Mouse (Mus musculus) erythroid progenitor cell, adult 5-6 weeks (primary cell): ENCODE data around the gene Ces1b. TPM values are rescaled to one million over a fixed set of nuclear protein-coding genes. Genes with fewer than 3 reads are reported as not detected.

Experiments
- ATAC-seq: replicated peaks from 2 replicates; pipeline ENCODE4 v1.8.0; 2016; ENCODE audit warnings: moderate number of reproducible peaks, mild to moderate bottlenecking, moderate TSS enrichment, inconsistent platforms; ENCODE audit not compliant: poor library complexity, low FRiP score, severe bottlenecking
- total RNA-seq, 2 experiments: library from RNA; stranded (forward) in 1 of 2; stranded (reverse) in 1 of 2; fragments of 150-400 nt in 1 of 2; fragments of 186-747, 209-891 nt in 1 of 2; gene quantifications; 2 replicates each; pipeline versions ENCODE4 v1.2.3 to v1.2.4; 2015 to 2017; ENCODE audit warnings: low replicate concordance in 2 of 2

The Ces1b gene
- total RNA-seq (2015; ENCODE audit: low replicate concordance) (not detected in 2 replicates), total RNA-seq (2017; ENCODE audit: low replicate concordance) (not detected in 2 replicates)

GRCm38 (mm10) chr8:93079887-93080286 is at the start of gene Ces1b:
Ces1b (minus strand) TSS chr8:93080017.
- no peak for ATAC-seq

- no peak for ATAC-seq
Observed at GRCm38 (mm10) chr8:93126476-93126875, 46.7 kb upstream of the Ces1b start.

- ATAC-seq = no peak
Observed at GRCm38 (mm10) chr8:93122005-93122404, 42.2 kb upstream of the Ces1b start.

DNA sequence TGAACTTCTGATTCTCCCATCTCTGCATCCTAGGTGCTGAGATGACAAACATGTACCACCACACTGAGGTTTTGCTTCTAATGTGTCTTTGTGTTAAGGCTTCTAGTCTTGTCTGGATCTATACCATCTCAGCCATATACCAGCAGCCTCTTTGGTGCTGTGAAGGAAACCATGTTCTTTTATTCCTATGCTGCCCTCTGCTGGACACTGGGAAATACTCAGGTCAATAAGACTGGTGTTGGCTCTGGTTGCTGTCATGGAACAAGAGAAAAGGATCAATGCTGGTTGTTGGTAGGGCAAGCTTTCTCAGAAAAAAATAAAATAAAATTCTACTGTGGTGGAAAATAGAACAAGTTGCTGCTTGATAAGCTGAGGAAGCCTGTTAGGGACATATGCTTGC is 15.6 kb upstream of the Ces1b start:
- ATAC-seq = no peak

DNA sequence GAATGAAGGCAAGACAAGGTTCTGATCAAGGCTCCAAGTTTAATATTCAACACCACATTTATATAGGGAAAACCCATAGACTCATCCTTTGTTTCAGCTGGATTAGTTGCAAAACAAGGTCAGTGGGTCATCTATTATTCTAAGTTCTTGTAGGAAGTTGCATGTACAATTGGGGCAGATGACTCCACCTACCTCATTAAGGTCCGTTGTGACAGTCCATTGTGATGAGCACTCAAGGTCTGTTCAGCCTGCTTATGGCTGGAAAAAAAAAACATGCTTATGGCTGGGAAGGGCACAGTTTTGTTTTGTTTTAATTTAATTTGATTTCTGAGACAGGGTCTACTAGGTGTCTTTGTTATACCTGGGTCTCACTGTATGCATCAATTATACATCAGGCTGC is 11.5 kb upstream of the Ces1b start:
- no peak for ATAC-seq

GRCm38 (mm10) chr8:93088686-93089122 is 8.9 kb upstream of the Ces1b start:
- no peak for ATAC-seq

DNA sequence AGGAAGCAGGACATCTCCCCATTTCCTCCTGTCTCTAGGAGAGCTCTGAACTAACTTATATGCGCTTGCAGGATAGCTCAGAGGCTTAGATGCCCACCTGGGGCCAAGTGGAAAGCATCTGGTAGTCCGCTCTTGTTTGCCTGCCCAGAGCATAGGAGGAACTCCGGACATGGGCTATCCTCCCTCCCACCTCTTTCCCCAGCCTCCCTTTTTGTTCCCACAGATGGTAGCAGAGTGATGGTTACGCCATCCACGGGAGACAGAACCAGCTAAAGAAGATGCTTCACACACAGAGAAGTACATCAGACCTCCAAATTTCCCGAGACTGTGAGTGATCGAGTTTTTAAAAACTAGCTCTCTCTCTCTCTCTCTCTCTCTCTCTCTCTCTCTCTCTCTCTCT is 8.4 kb upstream of the Ces1b start:
- ATAC-seq = no peak

DNA sequence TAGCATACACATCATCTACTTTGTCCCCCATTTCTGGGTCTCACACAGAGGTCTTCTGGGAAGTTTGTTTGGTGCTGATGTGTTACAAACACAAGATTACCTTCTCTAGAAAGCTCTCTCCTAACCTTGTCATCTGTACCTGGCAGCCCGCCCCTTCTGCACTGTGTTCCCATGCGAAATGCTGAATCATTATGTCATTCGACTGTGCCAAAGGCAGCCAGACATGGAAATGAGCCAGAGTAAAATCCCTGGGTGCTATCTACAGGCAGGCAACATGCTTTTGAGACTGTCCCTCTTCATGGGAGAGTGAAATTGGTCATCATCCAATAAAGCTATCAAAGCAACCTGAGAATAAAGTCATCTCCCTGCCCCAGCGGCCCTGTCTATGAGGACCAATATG is 4.6 kb downstream of the Ces1b start:
- no peak for ATAC-seq

DNA sequence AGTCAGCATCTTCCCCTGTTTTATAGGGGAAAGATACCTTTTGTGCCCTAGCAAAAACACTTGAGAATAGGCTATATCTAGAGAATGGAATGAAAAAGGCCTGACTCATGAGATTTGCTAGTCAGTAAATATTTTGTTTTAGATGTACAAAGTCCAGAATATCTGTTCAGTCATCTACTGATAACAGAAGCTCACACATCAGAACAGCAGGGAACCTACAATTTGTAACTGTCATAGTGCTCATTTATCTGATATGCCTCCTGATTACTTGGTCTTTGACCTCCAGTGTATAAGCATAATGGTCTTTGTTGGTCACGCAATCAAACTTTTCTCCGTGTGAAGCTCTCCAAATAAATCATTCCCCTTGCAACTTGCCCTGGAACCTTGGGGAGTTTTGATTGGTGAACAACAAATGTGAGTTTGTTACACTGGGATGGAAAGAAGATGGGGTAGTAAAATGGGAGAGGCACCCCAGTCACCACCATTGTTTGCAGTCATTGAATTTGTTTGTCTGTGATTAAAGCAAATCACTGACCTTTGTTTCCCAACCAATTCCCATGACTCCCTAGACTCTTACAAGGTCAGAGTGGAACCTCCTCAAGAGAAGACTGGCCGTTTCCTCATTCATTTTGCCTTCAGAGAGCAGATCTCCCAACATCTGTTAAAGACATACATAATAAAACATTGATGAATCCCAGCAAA is 16.2 kb downstream of the Ces1b start:
- ATAC-seq = no peak

- no peak for ATAC-seq
Observed at GRCm38 (mm10) chr8:93059185-93059584, 20.6 kb downstream of the Ces1b start.

DNA sequence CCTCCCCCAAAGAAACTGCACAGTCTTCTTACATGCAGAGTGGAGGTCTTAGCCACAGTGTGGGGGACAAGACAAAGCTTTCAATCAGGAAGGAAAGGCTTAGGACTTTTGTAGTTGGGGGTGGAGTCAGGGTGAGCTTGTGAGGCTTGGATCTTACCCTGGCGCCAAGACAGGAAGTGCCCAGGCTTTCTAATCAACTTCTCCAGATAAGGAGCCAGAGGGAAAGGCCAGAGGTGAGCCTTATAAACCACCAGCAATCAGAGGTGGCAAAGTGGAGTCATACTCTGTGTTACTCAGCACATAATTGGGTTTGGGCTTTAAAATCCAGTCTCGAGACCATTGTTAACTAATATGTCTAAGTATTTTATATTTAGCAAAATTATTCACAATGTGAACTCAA is 24.6 kb downstream of the Ces1b start:
- no peak for ATAC-seq

GRCm38 (mm10) chr8:93048510-93049416 is 31.1 kb downstream of the Ces1b start:
- ATAC-seq = no peak

GRCm38 (mm10) chr8:93048092-93048491 is 31.7 kb downstream of the Ces1b start, which contains the start of gene Ces1a:
Ces1a (minus strand) TSS chr8:93048192.
- no peak for ATAC-seq

- no peak for ATAC-seq
Observed at GRCm38 (mm10) chr8:93043083-93043482, 36.7 kb downstream of the Ces1b start.

DNA sequence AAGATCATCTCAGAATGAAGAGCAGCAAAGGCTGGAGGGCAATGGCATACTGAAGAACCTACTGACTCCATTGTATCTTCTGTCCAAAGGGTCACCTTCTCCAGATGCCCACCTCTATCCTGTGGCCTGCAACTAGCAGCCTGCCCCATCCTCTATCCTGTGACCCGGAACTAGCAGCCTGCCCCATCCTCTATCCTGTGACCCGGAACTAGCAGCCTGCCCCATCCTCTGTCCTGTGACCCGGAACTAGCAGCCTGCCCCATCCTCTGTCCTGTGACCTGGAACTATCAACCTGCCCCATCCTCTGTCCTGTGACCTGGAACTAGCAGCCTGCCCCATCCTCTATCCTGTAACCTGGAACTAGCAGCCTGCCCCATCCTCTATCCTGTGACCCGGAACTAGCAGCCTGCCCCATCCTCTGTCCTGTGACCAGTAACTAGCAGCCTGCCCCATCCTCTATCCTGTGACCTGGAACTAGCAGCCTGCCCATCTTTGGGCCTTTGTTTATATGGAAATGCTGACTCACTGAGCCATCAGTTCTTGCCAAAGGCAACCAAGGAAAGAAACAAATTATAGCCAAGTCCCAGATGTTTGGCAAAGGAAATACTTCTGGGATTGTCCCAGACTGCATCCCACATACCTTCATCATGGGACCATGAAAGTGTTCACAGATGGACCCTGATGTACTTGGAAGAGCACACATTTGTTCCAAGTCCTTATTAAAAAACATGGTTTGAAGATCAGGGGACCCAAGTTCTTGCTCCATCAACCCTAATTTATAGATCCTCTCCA is 38.8 kb downstream of the Ces1b start:
- no peak for ATAC-seq

GRCm38 (mm10) chr8:93040256-93040655 is 39.6 kb downstream of the Ces1b start:
- ATAC-seq = no peak

DNA sequence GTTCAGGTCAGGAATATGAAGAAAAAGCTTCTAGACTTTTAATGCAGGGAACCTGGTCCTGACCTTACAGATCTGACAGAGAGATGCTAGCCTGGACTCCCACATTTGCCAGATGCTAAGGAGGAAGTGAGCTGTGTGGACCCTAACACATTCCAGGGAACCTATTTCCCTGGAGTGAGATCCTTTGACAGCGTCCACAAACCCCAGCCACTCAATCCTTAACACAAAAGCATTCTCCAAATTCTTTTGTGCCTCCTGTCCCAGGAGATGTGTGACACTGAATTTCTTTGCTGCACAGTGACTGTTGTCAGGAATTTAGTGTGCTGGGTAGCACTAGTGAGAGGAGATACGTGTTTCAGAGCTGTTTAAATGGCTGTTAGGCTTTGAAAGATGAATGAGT is 41.0 kb downstream of the Ces1b start:
- ATAC-seq = no peak

- ATAC-seq = no peak
Observed at GRCm38 (mm10) chr8:93030664-93031063, 49.2 kb downstream of the Ces1b start.

- no peak for ATAC-seq
Observed at GRCm38 (mm10) chr8:93021738-93022137, 58.1 kb downstream of the Ces1b start.

DNA sequence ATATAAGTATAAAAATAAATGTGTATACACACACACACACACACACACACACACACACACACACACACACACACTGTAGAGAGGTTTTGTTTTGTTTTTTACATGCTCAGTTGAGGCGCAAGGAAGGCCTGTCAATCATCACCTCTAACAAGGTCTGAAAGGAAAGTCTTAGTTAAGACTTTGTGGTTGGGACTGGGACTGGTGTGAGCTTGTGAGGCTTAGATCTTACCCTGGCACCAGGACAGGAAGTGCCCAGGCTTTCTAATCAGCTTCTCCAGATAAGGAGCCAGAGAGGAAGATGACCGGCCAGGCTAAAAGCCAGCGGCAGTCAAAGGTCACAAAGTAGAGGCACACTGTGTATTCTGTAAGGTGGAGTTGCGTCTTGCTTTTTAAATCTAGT is 65.5 kb downstream of the Ces1b start:
- ATAC-seq = no peak
